Mouse (Mus musculus): ENCODE results near the gene Nap1l1.

DNA sequence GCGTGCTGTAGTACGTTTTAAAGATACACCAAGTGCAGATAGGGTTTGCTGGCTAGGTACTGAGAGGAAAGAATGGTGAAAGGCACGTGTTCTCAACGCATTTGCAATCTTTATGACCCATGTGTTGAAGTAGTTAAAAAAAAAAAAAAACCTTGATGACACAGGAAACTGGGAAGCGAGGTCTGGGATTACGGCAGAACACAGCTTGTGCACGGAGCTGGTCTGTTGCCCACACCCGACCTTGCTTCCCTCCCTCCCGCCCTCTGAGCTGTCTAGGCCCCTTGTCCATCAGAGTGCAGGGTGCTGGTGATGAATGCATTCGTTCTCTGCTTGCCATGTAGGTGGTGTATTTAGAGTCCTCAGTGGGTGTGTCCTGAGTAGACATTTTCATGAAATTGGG is 30.7 kb downstream of the Nap1l1 start:
- TF ChIP-seq POLR2A (IDR thresholded peaks at IDR 0.05; ENCODE audit: low read depth, low read length) (no peak), HCFC1 (IDR thresholded peaks at IDR 0.05; ENCODE audit: low read depth, low read length) (no peak), CTCF (conservative IDR thresholded peaks at IDR 0.05 in 1 of 2, IDR thresholded peaks at IDR 0.05 in 1 of 2; ENCODE audit: low read depth in 2 of 2, low read length in 2 of 2) (no peak), USF1 (IDR thresholded peaks at IDR 0.05; ENCODE audit: low read depth, low read length) (no peak), MAZ (IDR thresholded peaks at IDR 0.05; ENCODE audit: low read depth, low read length) (no peak), ZC3H11A (IDR thresholded peaks at IDR 0.05; ENCODE audit: low read depth, low read length) (no peak), TCF12 (IDR thresholded peaks at IDR 0.05; ENCODE audit: low read depth, low read length) (no peak), RCOR1 (conservative IDR thresholded peaks at IDR 0.05; ENCODE audit: low read depth, low read length) (no peak), MYC (IDR thresholded peaks at IDR 0.05; ENCODE audit: low read depth, low read length) (no peak), NRF1 (IDR thresholded peaks at IDR 0.05; ENCODE audit: low read depth, low read length) (no peak), BHLHE40 (IDR thresholded peaks at IDR 0.05; ENCODE audit: low read depth, low read length) (no peak)
